Mouse (Mus musculus) hindbrain, embryonic 10.5 days (tissue): ENCODE data around the gene Il2ra. TPM values are rescaled to one million over a fixed set of nuclear protein-coding genes. Genes with fewer than 3 reads are reported as not detected.
"Not testable (repeated sequence)": the region's sequence is repeated elsewhere in the genome, so short reads cannot be mapped to it uniquely, and the experiment has no call there.

ENCODE experiments used
- DNase-seq: peaks from one replicate; pipeline ENCODE4 v3.0.0-alpha.2; 2017; ENCODE audit warnings: low spot score
- H3K27ac ChIP-seq: fragments of 300-500 bp; sonication (generic); 2 replicates; pipeline ENCODE4 v1.5.1; 2016; ENCODE audit warnings: mild to moderate bottlenecking, moderate library complexity
- H3K27me3 ChIP-seq: fragments of 300-500 bp; sonication (generic); 2 replicates; pipeline ENCODE4 v1.6.1; 2016; ENCODE audit warnings: mild to moderate bottlenecking; ENCODE audit not compliant: poor library complexity, insufficient read depth, severe bottlenecking
- H3K36me3 ChIP-seq: fragments of 300-500 bp; sonication (generic); 2 replicates; pipeline ENCODE4 v1.6.1; 2016; ENCODE audit warnings: mild to moderate bottlenecking, moderate library complexity
- H3K4me1 ChIP-seq: fragments of 300-500 bp; sonication (generic); replicated peaks from 2 replicates; pipeline ENCODE4 v1.6.1; 2016; ENCODE audit warnings: mild to moderate bottlenecking
- H3K4me3 ChIP-seq: fragments of 300-500 bp; sonication (generic); 2 replicates; pipeline ENCODE4 v1.5.1; 2016; ENCODE audit warnings: mild to moderate bottlenecking, moderate library complexity
- H3K9me3 ChIP-seq: fragments of 300-500 bp; sonication (generic); 2 replicates; pipeline ENCODE4 v1.6.1; 2016; ENCODE audit warnings: mild to moderate bottlenecking, moderate library complexity
- whole genome bisulfite sequencing: fragments of 180-500 bp; shearing (Covaris S2); methylation state at CpG from one replicate; pipeline ENCODE4 v1.1.7; 2016; 5-methylcytosine and 5-hydroxymethylcytosine counted together
- polyA plus RNA-seq: library from polyadenylated mRNA; unstranded; fragments of >200 nt; fragmentation: Nextera tagmentation; extraction: Ambion mirVana; gene quantifications from 2 replicates; pipeline ENCODE4 v1.2.1, GENCODE M21; 2016

Il2ra gene
- polyA plus RNA-seq, 1 experiment from 2014 or later, result not detected

GRCm38 (mm10) chr2:11690201-11690890, 47.7 kb downstream of the Il2ra start:
- Histone ChIP-seq H3K36me3 (no peaks in the 10 kb centered on the region), H3K27ac (no peak overlapping the region), H3K4me1 (no peaks in the 10 kb centered on the region), H3K9me3 (no peaks in the 10 kb centered on the region), H3K27me3 (no peaks in the 10 kb centered on the region), H3K4me3 (no peak overlapping the region)
- WGBS, result 79% methylated on average over 8 of the region's 8 CpGs
- no peak for DNase-seq

- 90% methylated on average over 4 of the region's 4 CpGs for WGBS
- Histone ChIP-seq H3K36me3 (no peaks in the 10 kb centered on the region), H3K4me3 (no peak overlapping the region), H3K9me3 (no peaks in the 10 kb centered on the region), H3K27me3 (no peaks in the 10 kb centered on the region), H3K27ac (no peak overlapping the region), H3K4me1 (no peaks in the 10 kb centered on the region)
- DNase-seq, result no peak
These were observed 50.7 kb downstream of the Il2ra start for GRCm38 (mm10) chr2:11693352-11693751.

GRCm38 (mm10) chr2:11694104-11694503, 51.5 kb downstream of the Il2ra start:
- Histone ChIP-seq H3K4me1 (no peaks in the 10 kb centered on the region), H3K36me3 (no peaks in the 10 kb centered on the region), H3K4me3 (no peak overlapping the region), H3K9me3 (no peaks in the 10 kb centered on the region), H3K27me3 (no peaks in the 10 kb centered on the region), H3K27ac (no peak overlapping the region)
- DNase-seq, result no peak
- WGBS, result 75% methylated on average over 2 of the region's 2 CpGs

GRCm38 (mm10) chr2:11695867-11696266, 53.3 kb downstream of the Il2ra start:
- no peak for DNase-seq
- H3K4me1 ChIP-seq, result no peaks in the 10 kb centered on the region
- WGBS, result 73% methylated on average over 2 of the region's 2 CpGs
- no peaks in the 10 kb centered on the region for H3K27me3 ChIP-seq
- no peaks in the 10 kb centered on the region for H3K36me3 ChIP-seq
- H3K27ac ChIP-seq, result no peak overlapping the region
- no peaks in the 10 kb centered on the region for H3K9me3 ChIP-seq
- no peak overlapping the region for H3K4me3 ChIP-seq

GRCm38 (mm10) chr2:11698994-11699393, 56.4 kb downstream of the Il2ra start:
- DNase-seq, result no peak
- Histone ChIP-seq H3K4me1 (no peaks in the 10 kb centered on the region), H3K4me3 (no peak overlapping the region), H3K9me3 (no peaks in the 10 kb centered on the region), H3K27me3 (peaks cover 2% of the 10 kb centered on the region), H3K36me3 (no peaks in the 10 kb centered on the region), H3K27ac (no peak overlapping the region)
- 51% methylated on average over 5 of the region's 5 CpGs for WGBS

- no peak for DNase-seq
- Histone ChIP-seq H3K27ac (no peak overlapping the region), H3K36me3 (no peaks in the 10 kb centered on the region), H3K4me1 (0 out of 2 replicates have a peak, but pooled peaks cover under 1% of the 10 kb centered on the region), H3K27me3 (peaks cover 11% of the 10 kb centered on the region), H3K9me3 (no peaks in the 10 kb centered on the region), H3K4me3 (no peak overlapping the region)
- 91% methylated on average over 2 of the region's 2 CpGs for WGBS
These were observed 57.3 kb downstream of the Il2ra start for GRCm38 (mm10) chr2:11699905-11700304.

- WGBS, result under 1% methylated on average over 37 of the region's 37 CpGs
- peak within 1 kb of the TSS; percentile 62; the same call in 1 of the 2 replicates for H3K27ac ChIP-seq
- peaks cover 52% of the 10 kb centered on the region for H3K27me3 ChIP-seq
- peak; percentile 50 for DNase-seq
- H3K9me3 ChIP-seq, result no peaks in the 10 kb centered on the region
- no peaks in the 10 kb centered on the region for H3K36me3 ChIP-seq
- H3K4me1 ChIP-seq, result peaks cover 16% of the 10 kb centered on the region
- H3K4me3 ChIP-seq, result peak within 1 kb of the TSS; percentile 70
These were observed 62.8 kb downstream of the Il2ra start, which contains the start of gene Il15ra for GRCm38 (mm10) chr2:11705201-11706025. Il15ra (plus strand) TSS chr2:11705290.

GRCm38 (mm10) chr2:11706030-11706745, 63.6 kb downstream of the Il2ra start:
- Histone ChIP-seq H3K4me3 (peak overlapping the region; percentile 70), H3K9me3 (no peaks in the 10 kb centered on the region), H3K36me3 (no peaks in the 10 kb centered on the region), H3K27me3 (peaks cover 52% of the 10 kb centered on the region), H3K27ac (peak overlapping the region; percentile 62; the same call in 1 of the 2 replicates), H3K4me1 (peaks cover 16% of the 10 kb centered on the region)
- WGBS, result 3% methylated on average over 28 of the region's 28 CpGs
- DNase-seq, result peak; percentile 22

- H3K27ac ChIP-seq, result no peak overlapping the region
- peak; percentile 3 for DNase-seq
- no peaks in the 10 kb centered on the region for H3K9me3 ChIP-seq
- H3K4me3 ChIP-seq, result peak overlapping the region; percentile 70
- 38% methylated on average over 6 of the region's 6 CpGs for WGBS
- peaks cover 16% of the 10 kb centered on the region for H3K4me1 ChIP-seq
- H3K27me3 ChIP-seq, result peaks cover 52% of the 10 kb centered on the region
- H3K36me3 ChIP-seq, result no peaks in the 10 kb centered on the region
These were observed 64.1 kb downstream of the Il2ra start for GRCm38 (mm10) chr2:11706746-11707065.

GRCm38 (mm10) chr2:11708538-11708937, 65.9 kb downstream of the Il2ra start:
- H3K27me3 ChIP-seq, result peaks cover 52% of the 10 kb centered on the region
- H3K4me1 ChIP-seq, result peaks cover 16% of the 10 kb centered on the region
- no peak for DNase-seq
- H3K27ac ChIP-seq, result no peak overlapping the region
- H3K4me3 ChIP-seq, result no peak overlapping the region
- no peaks in the 10 kb centered on the region for H3K36me3 ChIP-seq
- 84% methylated on average over 5 of the region's 5 CpGs for WGBS
- no peaks in the 10 kb centered on the region for H3K9me3 ChIP-seq

- H3K4me3 ChIP-seq, H3K36me3 ChIP-seq, H3K27ac ChIP-seq, H3K9me3 ChIP-seq: not testable (repeated sequence)
- WGBS, result 57% methylated on average over 4 of the region's 4 CpGs
- peaks cover 14% of the 10 kb centered on the region for H3K4me1 ChIP-seq
- DNase-seq, result peak; percentile 21
- peaks cover 39% of the 10 kb centered on the region for H3K27me3 ChIP-seq
These were observed 67.5 kb downstream of the Il2ra start for GRCm38 (mm10) chr2:11710101-11710500.

- no peaks in the 10 kb centered on the region for H3K36me3 ChIP-seq
- no peaks in the 10 kb centered on the region for H3K4me1 ChIP-seq
- no peak overlapping the region for H3K27ac ChIP-seq
- H3K4me3 ChIP-seq, result no peak overlapping the region
- H3K9me3 ChIP-seq, result no peaks in the 10 kb centered on the region
- no peak for DNase-seq
- H3K27me3 ChIP-seq, result peaks cover 14% of the 10 kb centered on the region
- WGBS, result 86% methylated on average over 6 of the region's 6 CpGs
These were observed 69.9 kb downstream of the Il2ra start for GRCm38 (mm10) chr2:11712483-11712990.
